Mouse (Mus musculus) midbrain, embryonic 13.5 days (tissue): ENCODE measurements around the gene Gm11563. TPM values are rescaled to one million over a fixed set of nuclear protein-coding genes. Genes with fewer than 3 reads are reported as not detected.
"Not testable (repeated sequence)": the region's sequence is repeated elsewhere in the genome, so short reads cannot be mapped to it uniquely, and the experiment has no call there.

ENCODE experiments used
- ATAC-seq: fragments of 200-750 bp; cut with Nextera tagmentation; 2 replicates; pipeline ENCODE4 v1.8.0; 2017; ENCODE audit warnings: mild to moderate bottlenecking, moderate TSS enrichment, moderate library complexity
- H3K27ac ChIP-seq: fragments of 300-500 bp; sonication (generic); 2 replicates; pipeline ENCODE4 v1.5.1; 2015; ENCODE audit warnings: inconsistent platforms, mild to moderate bottlenecking, moderate library complexity
- H3K27me3 ChIP-seq: fragments of 300-500 bp; sonication (generic); 2 replicates; pipeline ENCODE4 v1.6.1; 2015; ENCODE audit warnings: mild to moderate bottlenecking, inconsistent platforms
- H3K36me3 ChIP-seq: fragments of 300-500 bp; sonication (generic); 2 replicates; pipeline ENCODE4 v1.6.1; 2015; ENCODE audit warnings: mild to moderate bottlenecking, inconsistent platforms
- H3K4me1 ChIP-seq: fragments of 300-500 bp; sonication (generic); replicated peaks from 2 replicates; pipeline ENCODE4 v1.6.1; 2015; ENCODE audit warnings: inconsistent platforms
- H3K4me2 ChIP-seq: fragments of 300-500 bp; sonication (generic); replicated peaks from 2 replicates; pipeline ENCODE4 v1.6.1; 2015; ENCODE audit warnings: moderate library complexity, mild to moderate bottlenecking, inconsistent platforms
- H3K4me3 ChIP-seq: fragments of 300-500 bp; sonication (generic); replicated peaks from 2 replicates; pipeline ENCODE4 v1.5.1; 2015; ENCODE audit warnings: mild to moderate bottlenecking, inconsistent platforms
- H3K9ac ChIP-seq: fragments of 300-500 bp; sonication (generic); replicated peaks from 2 replicates; pipeline ENCODE4 v1.6.1; 2015; ENCODE audit warnings: mild to moderate bottlenecking, inconsistent platforms
- H3K9me3 ChIP-seq: fragments of 300-500 bp; sonication (generic); 2 replicates; pipeline ENCODE4 v1.6.1; 2016; ENCODE audit warnings: mild to moderate bottlenecking, inconsistent platforms
- WGBS: fragments of 180-500 bp; shearing (Covaris S2); methylation state at CpG from one replicate; pipeline ENCODE4 v1.1.7; 2015; 5-methylcytosine and 5-hydroxymethylcytosine counted together
- polyA plus RNA-seq: library from polyadenylated mRNA; unstranded; fragments of >200 nt; fragmentation: Nextera tagmentation; extraction: Ambion mirVana; gene quantifications from 2 replicates; pipeline ENCODE4 v1.2.1, GENCODE M21; 2015

Gm11563 gene
- polyA plus RNA-seq, 1 experiment from 2014 or later, result not detected

- ATAC-seq, result no peak
- Histone ChIP-seq H3K27me3 (no peaks in the 10 kb centered on the region), H3K4me2 (no peak overlapping the region), H3K4me3 (no peak overlapping the region), H3K4me1 (no peaks in the 10 kb centered on the region), H3K9me3 (no peaks in the 10 kb centered on the region), H3K36me3 (no peaks in the 10 kb centered on the region), H3K27ac (no peak overlapping the region), H3K9ac (no peak overlapping the region)
- 73% methylated on average over 1 of the region's 1 CpGs for WGBS
These were observed 21.7 kb downstream of the Gm11563 start for GRCm38 (mm10) chr11:99637086-99637485.

- ATAC-seq, result no peak
- Histone ChIP-seq H3K9me3 (no peaks in the 10 kb centered on the region), H3K4me2 (no peak within 1 kb of the TSS), H3K27ac (no peak within 1 kb of the TSS), H3K36me3 (no peaks in the 10 kb centered on the region), H3K9ac (0 out of 2 replicates have a peak within 1 kb of the TSS, but pooled peaks have one; percentile 3), H3K27me3 (no peaks in the 10 kb centered on the region), H3K4me1 (no peaks in the 10 kb centered on the region), H3K4me3 (no peak within 1 kb of the TSS)
- WGBS, result 37% methylated on average over 8 of the region's 8 CpGs
These were observed 24.1 kb downstream of the Gm11563 start, which contains the start of gene Krtap4-2 for GRCm38 (mm10) chr11:99634653-99635134. TSS of gene Krtap4-2 (minus strand) at chr11:99635084.

- H3K4me3 ChIP-seq, result no peak overlapping the region
- no peaks in the 10 kb centered on the region for H3K9me3 ChIP-seq
- ATAC-seq, result no peak
- H3K27me3 ChIP-seq, result no peaks in the 10 kb centered on the region
- WGBS, result 77% methylated on average over 2 of the region's 2 CpGs
- no peaks in the 10 kb centered on the region for H3K4me1 ChIP-seq
- no peak overlapping the region for H3K27ac ChIP-seq
- H3K9ac ChIP-seq, result no peak overlapping the region
- H3K4me2 ChIP-seq, result no peak overlapping the region
- no peaks in the 10 kb centered on the region for H3K36me3 ChIP-seq
These were observed 25.5 kb downstream of the Gm11563 start for GRCm38 (mm10) chr11:99633293-99633692.

- H3K4me2 ChIP-seq, result no peak overlapping the region
- H3K27ac ChIP-seq, result no peak overlapping the region
- no peaks in the 10 kb centered on the region for H3K36me3 ChIP-seq
- no peaks in the 10 kb centered on the region for H3K4me1 ChIP-seq
- no peak overlapping the region for H3K9ac ChIP-seq
- 81% methylated on average over 3 of the region's 3 CpGs for WGBS
- H3K27me3 ChIP-seq, result no peaks in the 10 kb centered on the region
- no peaks in the 10 kb centered on the region for H3K9me3 ChIP-seq
- no peak overlapping the region for H3K4me3 ChIP-seq
- no peak for ATAC-seq
These were observed 27.9 kb downstream of the Gm11563 start for GRCm38 (mm10) chr11:99630890-99631289.

- Histone ChIP-seq H3K27ac (no peak within 1 kb of the TSS), H3K4me1 (no peaks in the 10 kb centered on the region), H3K9ac (no peak within 1 kb of the TSS), H3K36me3 (no peaks in the 10 kb centered on the region), H3K4me3 (no peak within 1 kb of the TSS), H3K4me2 (no peak within 1 kb of the TSS), H3K27me3 (no peaks in the 10 kb centered on the region), H3K9me3 (no peaks in the 10 kb centered on the region)
- ATAC-seq, result no peak
- WGBS, result 89% methylated on average over 4 of the region's 4 CpGs
These were observed 30.6 kb downstream of the Gm11563 start, which contains the start of gene Krtap4-1 for GRCm38 (mm10) chr11:99628138-99628537. TSS of gene Krtap4-1 (minus strand) at chr11:99628238.

- Histone ChIP-seq H3K27ac (no peak within 1 kb of the TSS), H3K4me3 (no peak within 1 kb of the TSS), H3K27me3 (no peaks in the 10 kb centered on the region), H3K4me2 (no peak within 1 kb of the TSS), H3K9ac (no peak within 1 kb of the TSS), H3K4me1 (no peaks in the 10 kb centered on the region), H3K9me3 (no peaks in the 10 kb centered on the region), H3K36me3 (no peaks in the 10 kb centered on the region)
- no peak for ATAC-seq
- WGBS, result 93% methylated on average over 2 of the region's 2 CpGs
These were observed 38.4 kb downstream of the Gm11563 start, which contains the start of gene Gm11562 for GRCm38 (mm10) chr11:99620335-99620734. TSS of gene Gm11562 (minus strand) at chr11:99620435.

GRCm38 (mm10) chr11:99614796-99615363, 43.9 kb downstream of the Gm11563 start, which contains the start of gene Krtap2-4:
TSS of gene Krtap2-4 (minus strand) at chr11:99614846.
- WGBS, result 72% methylated on average over 3 of the region's 3 CpGs
- ATAC-seq, result no peak

GRCm38 (mm10) chr11:99610089-99610488, 48.7 kb downstream of the Gm11563 start, which contains the start of gene Gm11937:
TSS of gene Gm11937 (minus strand) at chr11:99610189.
- H3K36me3 ChIP-seq, H3K9me3 ChIP-seq, H3K4me1 ChIP-seq, H3K4me3 ChIP-seq, H3K27ac ChIP-seq, ATAC-seq, H3K9ac ChIP-seq, H3K27me3 ChIP-seq, H3K4me2 ChIP-seq: not testable (repeated sequence)
- WGBS, result 72% methylated on average over 2 of the region's 2 CpGs

More at GRCm38 (mm10) chr11:99614796-99615363, 43.9 kb downstream of the Gm11563 start, which contains the start of gene Krtap2-4:
- Histone ChIP-seq H3K27me3 (no peaks in the 10 kb centered on the region), H3K4me1 (no peaks in the 10 kb centered on the region), H3K4me2 (no peak within 1 kb of the TSS), H3K9me3 (no peaks in the 10 kb centered on the region), H3K36me3 (no peaks in the 10 kb centered on the region), H3K4me3 (no peak within 1 kb of the TSS), H3K9ac (no peak within 1 kb of the TSS), H3K27ac (no peak within 1 kb of the TSS)

GRCm38 (mm10) chr11:99609126-99609525, 49.6 kb downstream of the Gm11563 start:
- no peak overlapping the region for H3K4me3 ChIP-seq
- no peaks in the 10 kb centered on the region for H3K27me3 ChIP-seq
- H3K9ac ChIP-seq, result no peak overlapping the region
- no peaks in the 10 kb centered on the region for H3K36me3 ChIP-seq
- H3K27ac ChIP-seq, result no peak overlapping the region
- ATAC-seq, result no peak
- no peak overlapping the region for H3K4me2 ChIP-seq
- H3K4me1 ChIP-seq, result no peaks in the 10 kb centered on the region
- H3K9me3 ChIP-seq, result no peaks in the 10 kb centered on the region
- 65% methylated on average over 1 of the region's 1 CpGs for WGBS

Other genes with a start within 250 kb of the Gm11563 start
- 0.13 TPM in 1 of 2 replicates, not detected in the other for gene Krt12, start 236.7 kb downstream of the Gm11563 start, polyA plus RNA-seq
- gene Krt20, start 220.8 kb downstream of the Gm11563 start, polyA plus RNA-seq, result 0.10 TPM in 1 of 2 replicates, not detected in the other
- not detected in 2 replicates for gene Krt23, start 165.8 kb downstream of the Gm11563 start, polyA plus RNA-seq
- not detected in 2 replicates for gene Krt39, start 137.6 kb downstream of the Gm11563 start, polyA plus RNA-seq
- not detected in 2 replicates for gene Krt40, start 115.8 kb downstream of the Gm11563 start, polyA plus RNA-seq
- gene Krtap3-3, start 108.1 kb downstream of the Gm11563 start, polyA plus RNA-seq, result not detected in 2 replicates
- not detected in 2 replicates for gene Krtap3-2, start 102.1 kb downstream of the Gm11563 start, polyA plus RNA-seq
- gene Gm11939, start 99.5 kb downstream of the Gm11563 start, polyA plus RNA-seq, result not detected in 2 replicates
- not detected in 2 replicates for gene Krtap3-1, start 92.3 kb downstream of the Gm11563 start, polyA plus RNA-seq
- not detected in 2 replicates for gene Krtap1-5, start 77.9 kb downstream of the Gm11563 start, polyA plus RNA-seq
- gene Krtap1-4, start 75.3 kb downstream of the Gm11563 start, polyA plus RNA-seq, result not detected in 2 replicates
- not detected in 2 replicates for gene Krtap1-3, start 67.6 kb downstream of the Gm11563 start, polyA plus RNA-seq
- gene Krtap9-3, start 60.9 kb downstream of the Gm11563 start, polyA plus RNA-seq, result not detected in 2 replicates
- not detected in 2 replicates for gene Gm11938, start 55.7 kb downstream of the Gm11563 start, polyA plus RNA-seq
- not detected in 2 replicates for gene Gm11937, start 48.8 kb downstream of the Gm11563 start, polyA plus RNA-seq
- not detected in 2 replicates for gene Krtap2-4, start 44.1 kb downstream of the Gm11563 start, polyA plus RNA-seq
- not detected in 2 replicates for gene Gm11562, start 38.5 kb downstream of the Gm11563 start, polyA plus RNA-seq
- gene Krtap4-1, start 30.7 kb downstream of the Gm11563 start, polyA plus RNA-seq, result not detected in 2 replicates
- gene Krtap4-2, start 23.9 kb downstream of the Gm11563 start, polyA plus RNA-seq, result not detected in 2 replicates
- gene Krtap4-7, start 14.9 kb downstream of the Gm11563 start, polyA plus RNA-seq, result not detected in 2 replicates
- not detected in 2 replicates for gene Gm11555, start 8.7 kb downstream of the Gm11563 start, polyA plus RNA-seq
- gene Krtap4-6, start 7.0 kb upstream of the Gm11563 start, polyA plus RNA-seq, result not detected in 2 replicates
- not detected in 2 replicates for gene Gm14190, start 31.8 kb upstream of the Gm11563 start, polyA plus RNA-seq
- not detected in 2 replicates for gene Gm14180, start 75.3 kb upstream of the Gm11563 start, polyA plus RNA-seq
- not detected in 2 replicates for gene Gm11595, start 114.0 kb upstream of the Gm11563 start, polyA plus RNA-seq
- not detected in 2 replicates for gene Krtap4-8, start 121.7 kb upstream of the Gm11563 start, polyA plus RNA-seq
- not detected in 2 replicates for gene Krtap4-9, start 126.2 kb upstream of the Gm11563 start, polyA plus RNA-seq
- gene Gm11596, start 134.5 kb upstream of the Gm11563 start, polyA plus RNA-seq, result not detected in 2 replicates
- not detected in 2 replicates for gene Gm11569, start 140.0 kb upstream of the Gm11563 start, polyA plus RNA-seq
- not detected in 2 replicates for gene Gm11554, start 145.5 kb upstream of the Gm11563 start, polyA plus RNA-seq
- gene Krtap4-13, start 150.9 kb upstream of the Gm11563 start, polyA plus RNA-seq, result not detected in 2 replicates
- gene Gm11564, start 156.7 kb upstream of the Gm11563 start, polyA plus RNA-seq, result not detected in 2 replicates
- not detected in 2 replicates for gene 2300003K06Rik, start 179.1 kb upstream of the Gm11563 start, polyA plus RNA-seq
- gene Krtap4-16, start 192.6 kb upstream of the Gm11563 start, polyA plus RNA-seq, result not detected in 2 replicates
- gene Gm11568, start 199.0 kb upstream of the Gm11563 start, polyA plus RNA-seq, result not detected in 2 replicates
- not detected in 2 replicates for gene Gm11559, start 205.5 kb upstream of the Gm11563 start, polyA plus RNA-seq
- gene Krtap9-1, start 214.4 kb upstream of the Gm11563 start, polyA plus RNA-seq, result not detected in 2 replicates
- gene Gm11567, start 220.2 kb upstream of the Gm11563 start, polyA plus RNA-seq, result not detected in 2 replicates
- not detected in 2 replicates for gene Krtap31-1, start 249.0 kb upstream of the Gm11563 start, polyA plus RNA-seq